In genomic region chr7:117474302-117474701, GRCm38 (mm10) we compare ENCODE assay signal across 9 mouse cellular contexts.
DNase-seq lines count a peak whose midpoint lies in the region; ATAC-seq lines count a peak whose summit lies in the region.
"Had no signal": no experiment of that assay in that cellular context is flagged by ENCODE, and none has a peak within 500 bp of the region (broad histone marks: within the 10 kb centered on the region; RNA-seq: fewer than 3 reads in every experiment).

No protein-coding gene starts in this region.

- peak overlapping the region; percentile 25; the same call in 1 of the 2 replicates for H3K27ac ChIP-seq in hindbrain, embryonic 10.5 days
- no peak overlapping the region for H3K27ac ChIP-seq in hindbrain, embryonic 14.5 days
- no peak overlapping the region; the same call in 1 of the 2 replicates for H3K27ac ChIP-seq in limb, embryonic 13.5 days

- H3K27me3 ChIP-seq in hindbrain, embryonic 10.5 days (ENCODE audit: insufficient read depth, poor library complexity, severe bottlenecking), result peaks cover 35% of the 10 kb centered on the region; the same call in 1 of the 2 replicates
- no peaks in the 10 kb centered on the region for H3K27me3 ChIP-seq in hindbrain, embryonic 14.5 days (ENCODE audit: control insufficient read depth, insufficient read depth, low read length)
- H3K27me3 ChIP-seq in limb, embryonic 13.5 days, result no peaks in the 10 kb centered on the region

- H3K9ac ChIP-seq in hindbrain, embryonic 14.5 days, result no peak overlapping the region
- H3K9ac ChIP-seq in limb, embryonic 13.5 days, result no peak overlapping the region

- no peak for ATAC-seq in hindbrain, embryonic 14.5 days (ENCODE audit: low FRiP score)
- peak; percentile 60; the same call in 1 of the 2 replicates for ATAC-seq in limb, embryonic 13.5 days (ENCODE audit: low FRiP score, low read depth)
- ATAC-seq in activated CD4-positive, CD25-positive, alpha-beta regulatory T cell, adult 4 months, result no peak

- H3K9me3 ChIP-seq in hindbrain, embryonic 10.5 days, result no peaks in the 10 kb centered on the region
- H3K9me3 ChIP-seq in hindbrain, embryonic 14.5 days (ENCODE audit: control insufficient read depth, low read length), result no peaks in the 10 kb centered on the region
- H3K9me3 ChIP-seq in limb, embryonic 13.5 days, result no peaks in the 10 kb centered on the region

- H3K36me3 ChIP-seq in hindbrain, embryonic 10.5 days, result no peaks in the 10 kb centered on the region
- no peaks in the 10 kb centered on the region for H3K36me3 ChIP-seq in hindbrain, embryonic 14.5 days (replicated peaks; ENCODE audit: control insufficient read depth, insufficient read depth)
- no peaks in the 10 kb centered on the region for H3K36me3 ChIP-seq in limb, embryonic 13.5 days

- intact Hi-C loops in left cerebral cortex, postnatal 10 days (cut with DNase I), result no loop called here

- peaks cover 42% of the 10 kb centered on the region for H3K4me1 ChIP-seq in hindbrain, embryonic 10.5 days (replicated peaks)
- H3K4me1 ChIP-seq in hindbrain, embryonic 14.5 days (replicated peaks; ENCODE audit: control insufficient read depth, insufficient read depth, low read length), result peaks cover 24% of the 10 kb centered on the region
- H3K4me1 ChIP-seq in limb, embryonic 13.5 days, result peaks cover 37% of the 10 kb centered on the region

- 3% methylated on average over 2 of the region's 2 CpGs for WGBS in hindbrain, embryonic 10.5 days
- WGBS in hindbrain, embryonic 14.5 days, result 11% methylated on average over 2 of the region's 2 CpGs
- WGBS in limb, embryonic 13.5 days, result 18% methylated on average over 2 of the region's 2 CpGs

- H3K4me2 ChIP-seq in hindbrain, embryonic 14.5 days (replicated peaks), result no peak overlapping the region
- H3K4me2 ChIP-seq in limb, embryonic 13.5 days (replicated peaks), result no peak overlapping the region

- H3K4me3 ChIP-seq in hindbrain, embryonic 10.5 days, result no peak overlapping the region
- no peak overlapping the region for H3K4me3 ChIP-seq in hindbrain, embryonic 14.5 days (replicated peaks; ENCODE audit: low read length)
- no peak overlapping the region for H3K4me3 ChIP-seq in limb, embryonic 13.5 days

- peak; percentile 65 for DNase-seq in hindbrain, embryonic 10.5 days (ENCODE audit: low spot score)
- no peak for DNase-seq in hindbrain, embryonic 14.5 days (ENCODE audit: low spot score)
- DNase-seq in 3134 (ENCODE audit: extremely low read depth, insufficient read length, low spot score), result peak; percentile 52
- DNase-seq in brain, adult 2 months (ENCODE audit: low read depth, low spot score), result peak; percentile 33
- no peak for DNase-seq in left cerebral cortex, postnatal 10 days (ENCODE audit: extremely low spot score in 1 of 2, low spot score in 2 of 2)
- DNase-seq: kidney, postnatal 14 days; lung, postnatal 14 days had no signal

Comparison
In these comparisons a context has a peak if more than half of its experiments do, and no peak if none do; other contexts are left out.
1. DNase-seq: peak in hindbrain, embryonic 10.5 days (single experiment), 3134 (single experiment) and brain, adult 2 months (single experiment); none in hindbrain, embryonic 14.5 days (single experiment) and left cerebral cortex, postnatal 10 days (0 of 2).